Mouse (Mus musculus) CH12.LX (cell line): ENCODE measurements around the gene Tex261. TPM values are rescaled to one million over a fixed set of nuclear protein-coding genes. Genes with fewer than 3 reads are reported as not detected.
A peak's percentile ranks its signal among the peaks of the same experiment; 100 is the strongest.

ENCODE experiments used
- DNase-seq: peaks from one replicate; pipeline ENCODE4 v3.0.0-alpha.2; 2013; ENCODE audit errors: extremely low read depth
- H3K27ac ChIP-seq: 2 replicates; pipeline ENCODE4 v1.5.1; 2012; ENCODE audit warnings: low read depth, mild to moderate bottlenecking, control low read depth, moderate library complexity; ENCODE audit not compliant: insufficient read depth
- H3K27me3 ChIP-seq: replicated peaks from 2 replicates; pipeline ENCODE3; 2012; ENCODE audit warnings: inconsistent platforms
- H3K36me3 ChIP-seq, 2 experiments: replicated peaks in 1 of 2; 2 replicates each; pipeline versions ENCODE3 to v1.6.1; 2012; ENCODE audit warnings: inconsistent platforms in 1 of 2, low read length in 1 of 2, mild to moderate bottlenecking in 1 of 2, mixed read lengths in 1 of 2, moderate library complexity in 1 of 2; ENCODE audit not compliant: control insufficient read depth in 1 of 2, insufficient read depth in 1 of 2
- H3K4me1 ChIP-seq, 2 experiments: 2 replicates each; pipeline ENCODE4 v1.6.1; 2012; ENCODE audit warnings: inconsistent platforms in 1 of 2, moderate library complexity in 1 of 2; ENCODE audit not compliant: insufficient read depth in 2 of 2, control insufficient read depth in 1 of 2
- H3K4me2 ChIP-seq: 2 replicates; pipeline ENCODE4 v1.6.1; 2012; ENCODE audit warnings: low read depth, mild to moderate bottlenecking, control low read depth; ENCODE audit not compliant: poor library complexity, insufficient read depth, severe bottlenecking
- H3K4me3 ChIP-seq, 3 experiments: fragments of 150-350 bp in 1 of 3; sonication (generic) in 1 of 3; replicated peaks in 1 of 3; 2 replicates each; pipeline versions ENCODE3 to v1.5.1; 2011 to 2012; ENCODE audit warnings: low read depth in 2 of 3, low read length in 2 of 3, mild to moderate bottlenecking in 2 of 3, moderate library complexity in 2 of 3, control low read depth in 1 of 3, improper control_type of control experiment in 1 of 3, inconsistent platforms in 1 of 3, mixed read lengths in 1 of 3; ENCODE audit not compliant: poor library complexity in 1 of 3
- H3K79me2 ChIP-seq: replicated peaks from 2 replicates; pipeline ENCODE4 v1.6.1; 2012; ENCODE audit warnings: mild to moderate bottlenecking, moderate library complexity; ENCODE audit not compliant: control insufficient read depth, poor library complexity, insufficient read depth, severe bottlenecking; ENCODE audit errors: extremely low read depth
- H3K9ac ChIP-seq: 2 replicates; pipeline ENCODE4 v1.6.1; 2012; ENCODE audit warnings: low read depth, mild to moderate bottlenecking, control low read depth, moderate library complexity; ENCODE audit not compliant: insufficient read depth
- H3K9me3 ChIP-seq: replicated peaks from 2 replicates; pipeline ENCODE3; 2012; ENCODE audit warnings: low read length, inconsistent platforms, mixed read lengths
- CHD1 ChIP-seq: IDR thresholded peaks from 2 replicates; pipeline ENCODE4 v1.6.1; 2012; ENCODE audit warnings: low read depth, low read length, improper control_type of control experiment, inconsistent platforms
- CTCF ChIP-seq, 2 experiments: IDR thresholded peaks in 1 of 2; conservative IDR thresholded peaks in 1 of 2; 2 replicates each; pipeline ENCODE4 v1.5.1; 2011 to 2012; ENCODE audit warnings: low read depth in 2 of 2, low read length in 2 of 2, improper control_type of control experiment in 1 of 2, inconsistent platforms in 1 of 2, mild to moderate bottlenecking in 1 of 2, moderate library complexity in 1 of 2
- E2F4 ChIP-seq: IDR thresholded peaks from 2 replicates; pipeline ENCODE4 v1.6.1; 2011; ENCODE audit warnings: low read depth, low read length, improper control_type of control experiment; ENCODE audit not compliant: insufficient replicate concordance
- ELF1 ChIP-seq: IDR thresholded peaks from 2 replicates; pipeline ENCODE4 v1.6.1; 2014; ENCODE audit warnings: low read depth, mild to moderate bottlenecking, inconsistent platforms, low read length, improper control_type of control experiment
- ETS1 ChIP-seq: conservative IDR thresholded peaks from 2 replicates; pipeline ENCODE4 v1.6.1; 2012; ENCODE audit warnings: low read depth, mild to moderate bottlenecking, inconsistent platforms, low read length, improper control_type of control experiment, moderate library complexity
- GABPA ChIP-seq: IDR thresholded peaks from 2 replicates; pipeline ENCODE4 v1.6.1; 2012; ENCODE audit warnings: low read depth, low read length, improper control_type of control experiment, inconsistent platforms; ENCODE audit not compliant: insufficient replicate concordance
- IRF4 ChIP-seq: IDR thresholded peaks from 2 replicates; pipeline ENCODE4 v1.6.1; 2014; ENCODE audit warnings: low read depth, mild to moderate bottlenecking, inconsistent platforms, low read length, improper control_type of control experiment
- JUND ChIP-seq: conservative IDR thresholded peaks from 2 replicates; pipeline ENCODE4 v1.6.1; 2011; ENCODE audit warnings: low read depth, low read length, improper control_type of control experiment
- KAT2A ChIP-seq: IDR thresholded peaks from 2 replicates; pipeline ENCODE4 v1.6.1; 2012; ENCODE audit warnings: low read length, improper control_type of control experiment, inconsistent platforms; ENCODE audit not compliant: insufficient replicate concordance
- MAFK ChIP-seq: IDR thresholded peaks from 2 replicates; pipeline ENCODE4 v1.6.1; 2011; ENCODE audit warnings: low read length, improper control_type of control experiment; ENCODE audit not compliant: insufficient replicate concordance
- MAX ChIP-seq: IDR thresholded peaks from 2 replicates; pipeline ENCODE4 v1.6.1; 2011; ENCODE audit warnings: low read length, improper control_type of control experiment
- MAZ ChIP-seq: IDR thresholded peaks from 2 replicates; pipeline ENCODE4 v1.6.1; 2012; ENCODE audit warnings: low read depth, mild to moderate bottlenecking, inconsistent platforms, low read length, improper control_type of control experiment, moderate library complexity
- MEF2A ChIP-seq: IDR thresholded peaks from 2 replicates; pipeline ENCODE4 v1.6.1; 2014; ENCODE audit warnings: low read depth, mild to moderate bottlenecking, inconsistent platforms, low read length, improper control_type of control experiment, borderline replicate concordance
- MXI1 ChIP-seq: IDR thresholded peaks from 2 replicates; pipeline ENCODE4 v1.6.1; 2011; ENCODE audit warnings: mild to moderate bottlenecking, low read depth, low read length, improper control_type of control experiment
- MYC ChIP-seq: IDR thresholded peaks from 2 replicates; pipeline ENCODE4 v1.6.1; 2011; ENCODE audit warnings: low read depth, mild to moderate bottlenecking, improper control_type of control experiment, low read length
- NRF1 ChIP-seq: IDR thresholded peaks from 2 replicates; pipeline ENCODE4 v1.6.1; 2014; ENCODE audit warnings: low read depth, mild to moderate bottlenecking, inconsistent platforms, low read length, improper control_type of control experiment, moderate library complexity
- PAX5 ChIP-seq: IDR thresholded peaks from 2 replicates; pipeline ENCODE4 v1.6.1; 2012; ENCODE audit warnings: low read length, inconsistent platforms, mixed read lengths
- POLR2AphosphoS2 ChIP-seq: IDR thresholded peaks from 2 replicates; pipeline ENCODE4 v1.6.1; 2011; ENCODE audit warnings: low read depth, low read length, improper control_type of control experiment
- RAD21 ChIP-seq: IDR thresholded peaks from 2 replicates; pipeline ENCODE4 v1.6.1; 2011; ENCODE audit warnings: low read depth, mild to moderate bottlenecking, low read length, improper control_type of control experiment, moderate library complexity
- RCOR1 ChIP-seq: conservative IDR thresholded peaks from 2 replicates; pipeline ENCODE4 v1.6.1; 2012; ENCODE audit warnings: low read depth, mild to moderate bottlenecking, inconsistent platforms, low read length, improper control_type of control experiment
- SIN3A ChIP-seq: IDR thresholded peaks from 2 replicates; pipeline ENCODE4 v1.6.1; 2012; ENCODE audit warnings: low read length, improper control_type of control experiment, inconsistent platforms
- SMC3 ChIP-seq: IDR thresholded peaks from 2 replicates; pipeline ENCODE4 v1.6.1; 2011; ENCODE audit warnings: low read depth, low read length, improper control_type of control experiment
- TBP ChIP-seq: conservative IDR thresholded peaks from 2 replicates; pipeline ENCODE4 v1.6.1; 2011; ENCODE audit warnings: low read depth, low read length, improper control_type of control experiment
- TCF12 ChIP-seq: IDR thresholded peaks from 2 replicates; pipeline ENCODE4 v1.6.1; 2014; ENCODE audit warnings: low read depth, mild to moderate bottlenecking, inconsistent platforms, low read length, improper control_type of control experiment
- UBTF ChIP-seq: IDR thresholded peaks from 2 replicates; pipeline ENCODE4 v1.6.1; 2012; ENCODE audit warnings: low read depth, mild to moderate bottlenecking, inconsistent platforms, low read length, improper control_type of control experiment, moderate library complexity
- USF2 ChIP-seq: conservative IDR thresholded peaks from 2 replicates; pipeline ENCODE4 v1.6.1; 2011; ENCODE audit warnings: low read depth, low read length, improper control_type of control experiment
- ZC3H11A ChIP-seq: IDR thresholded peaks from 2 replicates; pipeline ENCODE4 v1.6.1; 2012; ENCODE audit warnings: low read depth, mild to moderate bottlenecking, inconsistent platforms, low read length, improper control_type of control experiment
- ZKSCAN1 ChIP-seq: IDR thresholded peaks from 2 replicates; pipeline ENCODE4 v1.6.1; 2012; ENCODE audit warnings: low read depth, inconsistent platforms, low read length, improper control_type of control experiment, borderline replicate concordance
- ZMIZ1 ChIP-seq: IDR thresholded peaks from 2 replicates; pipeline ENCODE4 v1.6.1; 2012; ENCODE audit warnings: low read depth, mild to moderate bottlenecking, inconsistent platforms, low read length, improper control_type of control experiment
- ZNF384 ChIP-seq: IDR thresholded peaks from 2 replicates; pipeline ENCODE4 v1.6.1; 2012; ENCODE audit warnings: low read depth, low read length, improper control_type of control experiment, inconsistent platforms
- dilution Hi-C: fragments of 300-500 bp; cut with MboI; formaldehyde crosslinking; loops from 2 replicates; pipeline ENCODE4 v1.14.3; 2020; ENCODE audit warnings: low sequenced_read_pairs; ENCODE audit not compliant: extremely low pct_unique_long_range_greater_than_20kb, extremely low pct_ligation_motif_present
- in situ Hi-C: fragments of 300-500 bp; cut with MboI; formaldehyde crosslinking; loops from 3 replicates; pipeline ENCODE4 v1.14.3; 2019; ENCODE audit warnings: low sequenced_read_pairs, low pct_ligation_motif_present, low pct_unique_long_range_greater_than_20kb, mixed read lengths
- polyA plus RNA-seq: library from polyadenylated mRNA; unstranded; fragments of >175 nt; gene quantifications from 2 replicates; pipeline ENCODE4 v1.2.1, GENCODE M21; 2012; ENCODE audit warnings: low read depth; ENCODE audit not compliant: insufficient read length
- total RNA-seq, 2 experiments: library from RNA; depleted of rRNA; stranded (reverse); fragments of 300-350 nt in 1 of 2; fragments of >200 nt in 1 of 2; gene quantifications; 2 replicates each; pipeline ENCODE4 v1.2.3; 2012 to 2014

Tex261 gene
- total and polyA plus RNA-seq, 3 experiments, result 44.6 to 87.8 (median 65.6) TPM

DNA sequence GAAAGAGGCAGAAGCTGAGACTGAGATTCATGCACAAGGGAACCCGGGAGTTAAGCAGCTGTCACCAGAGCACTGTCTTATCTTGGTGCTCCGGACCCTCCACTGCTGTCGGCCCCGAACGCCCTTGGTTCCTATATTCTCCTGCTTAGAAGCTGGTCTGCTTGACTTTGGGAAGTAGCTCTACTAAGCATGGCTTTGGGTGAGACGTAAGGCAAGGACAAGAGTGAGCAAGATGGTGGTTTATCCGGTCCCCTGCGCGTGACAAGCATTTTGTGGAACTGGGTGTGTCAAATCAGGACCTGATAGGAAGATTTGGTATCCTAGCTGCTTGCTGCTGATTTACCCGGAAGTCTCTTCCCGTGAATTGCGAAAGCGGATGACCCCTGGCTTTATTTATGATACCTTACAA lies 19.9 kb upstream of the Tex261 start:
- H3K79me2 ChIP-seq, result no peaks in the 10 kb centered on the region
- dilution Hi-C loops, result no loop called here
- H3K36me3 ChIP-seq, result peaks cover 15 to 24% of the 10 kb centered on the region in 2 experiments
- peak; percentile 48 for DNase-seq
- peaks cover 2% of the 10 kb centered on the region for H3K27me3 ChIP-seq
- peaks cover 17 to 48% of the 10 kb centered on the region in 2 experiments for H3K4me1 ChIP-seq
- H3K9ac ChIP-seq, result peak overlapping the region; percentile 52
- peak overlapping the region; percentile 53 to 91 (median 80) for H3K4me3 ChIP-seq
- no peaks in the 10 kb centered on the region for H3K9me3 ChIP-seq
- in situ Hi-C loops, result no loop called here
- peak overlapping the region; percentile 52 for H3K4me2 ChIP-seq
- TF ChIP-seq SIN3A (no peak), CTCF (conservative IDR thresholded peaks at IDR 0.05 in 1 of 2, IDR thresholded peaks at IDR 0.05 in 1 of 2; ENCODE audit: low read depth in 2 of 2, low read length in 2 of 2) (no peak), MAX (no peak), SMC3 (no peak), MAZ (no peak), IRF4 (no peak), NRF1 (no peak), ZC3H11A (no peak), ZNF384 (no peak), UBTF (no peak), MYC (no peak), ELF1 (no peak), GABPA (no peak), PAX5 (no peak), USF2 (no peak), JUND (no peak), CHD1 (no peak), POLR2AphosphoS2 (no peak), E2F4 (no peak), RCOR1 (no peak)
- H3K27ac ChIP-seq, result peak overlapping the region; percentile 82

DNA sequence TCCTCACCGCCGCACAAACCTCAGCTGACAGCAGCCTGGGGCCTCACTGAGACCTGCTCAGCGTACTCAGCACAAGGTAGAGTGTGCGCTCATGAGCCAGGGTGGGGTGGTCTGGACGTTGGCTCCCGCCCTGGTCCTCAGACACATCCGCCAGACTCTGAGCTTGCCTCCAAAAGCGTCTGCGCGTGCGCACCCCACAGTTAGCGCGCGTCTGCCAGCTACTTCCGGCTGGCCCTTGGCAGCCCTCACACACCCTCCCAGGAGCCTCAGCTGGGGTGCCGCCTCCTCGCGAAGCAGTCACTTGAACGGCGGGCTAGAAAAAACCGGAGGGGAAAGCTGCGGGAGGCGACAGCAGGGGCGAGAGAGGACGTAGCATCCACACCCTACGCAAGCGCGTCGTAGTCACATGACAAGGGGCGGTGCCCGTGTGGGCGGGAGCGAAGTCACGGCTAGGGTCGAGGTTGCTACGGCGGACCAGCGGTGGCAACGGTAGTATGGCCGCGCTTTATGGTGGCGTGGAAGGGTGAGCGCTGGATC lies 19.2 kb upstream of the Tex261 start, which contains the start of gene Nagk:
TSS of gene Nagk (plus strand) at position 223 of the 537 bp plus-strand sequence.
- in situ Hi-C loops (no loop called here), dilution Hi-C loops (no loop called here)
- H3K9me3 ChIP-seq, result no peaks in the 10 kb centered on the region
- H3K4me1 ChIP-seq, result peaks cover 17 to 52% of the 10 kb centered on the region in 2 experiments
- H3K36me3 ChIP-seq, result peaks cover 11 to 18% of the 10 kb centered on the region in 2 experiments
- H3K9ac ChIP-seq, result peak within 1 kb of the TSS; percentile 77
- no peaks in the 10 kb centered on the region for H3K79me2 ChIP-seq
- peak within 1 kb of the TSS; percentile 89 for H3K4me2 ChIP-seq
- DNase-seq, result peak; percentile 95
- H3K27ac ChIP-seq, result peak within 1 kb of the TSS; percentile 82
- H3K4me3 ChIP-seq, result peak within 1 kb of the TSS; percentile 53 to 91 (median 80)
- H3K27me3 ChIP-seq, result peaks cover 2% of the 10 kb centered on the region
- peak; percentile 60; the same call in 1 of the 2 replicates for TF ChIP-seq MEF2A
- TF ChIP-seq RAD21, result no peak
- TF ChIP-seq SIN3A, result peak; percentile 90
- TF ChIP-seq PAX5, result no peak
- peak; percentile 93 for TF ChIP-seq NRF1
- TF ChIP-seq MYC, result 0 out of 2 replicates have a peak, but pooled peaks have one; percentile 27
- TF ChIP-seq SMC3, result no peak
- TF ChIP-seq IRF4, result peak; percentile 29; the same call in 1 of the 2 replicates
- peak; percentile 82 for TF ChIP-seq POLR2AphosphoS2
- TF ChIP-seq TCF12, result peak; percentile 86; the same call in 1 of the 2 replicates
- no peak for TF ChIP-seq MAFK
- TF ChIP-seq CHD1, result no peak
- peak; percentile 89; the same call in 1 of the 2 replicates for TF ChIP-seq MXI1
- no peak for TF ChIP-seq ETS1
- TF ChIP-seq MAX, result peak; percentile 83
- no peak for TF ChIP-seq CTCF (conservative IDR thresholded peaks at IDR 0.05 in 1 of 2, IDR thresholded peaks at IDR 0.05 in 1 of 2; ENCODE audit: low read depth in 2 of 2, low read length in 2 of 2)
- TF ChIP-seq MAZ, result peak; percentile 90; the same call in 1 of the 2 replicates
- TF ChIP-seq KAT2A, result peak; percentile 80; the same call in 1 of the 2 replicates
- peak; percentile 75 for TF ChIP-seq ZMIZ1
- no peak for TF ChIP-seq RCOR1
- TF ChIP-seq TBP, result peak; percentile 77; the same call in 1 of the 2 replicates
- TF ChIP-seq ZKSCAN1, result no peak
